Mouse (Mus musculus): ENCODE data around the gene Syvn1.

DNA sequence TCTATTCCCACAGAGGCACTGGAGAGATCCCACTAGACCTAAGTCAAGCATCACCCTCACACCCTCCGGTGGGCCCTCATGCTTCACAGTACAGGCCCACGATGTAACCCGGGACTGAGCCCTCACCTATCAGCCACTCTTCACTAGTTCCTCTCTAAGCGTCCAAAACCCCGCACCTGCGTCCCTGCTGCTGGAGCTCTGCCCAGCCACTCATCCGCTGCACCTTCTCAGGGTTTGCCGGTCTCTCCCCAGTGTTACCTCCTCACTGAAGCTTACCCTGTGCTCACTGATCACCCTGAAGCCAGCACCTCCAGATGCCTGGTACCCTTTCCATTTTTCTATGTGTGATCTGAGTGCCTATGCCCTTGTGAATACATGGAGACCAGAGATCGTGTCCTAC lies 4.1 kb upstream of the Syvn1 start:
- TF ChIP-seq CTCF (IDR thresholded peaks at IDR 0.05; ENCODE audit: low read depth, low read length) (no peak), POLR2A (IDR thresholded peaks at IDR 0.05; ENCODE audit: extremely low read depth, insufficient read depth, low read length) (no peak)

All from liver, adult 2 months (tissue).